Mouse (Mus musculus) layer of hippocampus, postnatal 25 days (tissue): ENCODE results near the gene Zfp281. TPM values are rescaled to one million over a fixed set of nuclear protein-coding genes. Genes with fewer than 3 reads are reported as not detected.

Experiments
- DNase-seq, 2 experiments: peaks; one replicate each; pipeline ENCODE4 v3.0.0; 2022; ENCODE audit warnings: mixed read lengths in 2 of 2, low spot score in 1 of 2; ENCODE audit errors: extremely low spot score in 1 of 2
- total RNA-seq, 2 experiments: library from RNA; stranded (reverse); gene quantifications; 2 replicates each; pipeline ENCODE4 v1.2.3; 2021

Zfp281 gene
- total RNA-seq, 2 experiments from 2014 or later, result 34.3 to 36.5 TPM

GRCm38 (mm10) chr1:136611803-136612202 lies 12.9 kb upstream of the Zfp281 start:
- no peak for DNase-seq

GRCm38 (mm10) chr1:136613300-136613751 lies 11.4 kb upstream of the Zfp281 start:
- DNase-seq, result no peak

GRCm38 (mm10) chr1:136614748-136615440 lies 9.8 kb upstream of the Zfp281 start:
- DNase-seq, result no peak

- no peak for DNase-seq
Observed at GRCm38 (mm10) chr1:136617163-136617788, 7.4 kb upstream of the Zfp281 start.

GRCm38 (mm10) chr1:136618570-136618969 lies 6.1 kb upstream of the Zfp281 start:
- no peak for DNase-seq

- peak; percentile 33 to 48 for DNase-seq
Observed at GRCm38 (mm10) chr1:136625019-136625895, 556 bp downstream of the Zfp281 start.

GRCm38 (mm10) chr1:136626141-136626540 lies 1.4 kb downstream of the Zfp281 start:
- no peak for DNase-seq

- DNase-seq, result no peak
Observed at GRCm38 (mm10) chr1:136626756-136627155, 2.1 kb downstream of the Zfp281 start.

GRCm38 (mm10) chr1:136627591-136627990 lies 2.9 kb downstream of the Zfp281 start:
- no peak for DNase-seq

GRCm38 (mm10) chr1:136632891-136633290 lies 8.2 kb downstream of the Zfp281 start:
- DNase-seq, result no peak

GRCm38 (mm10) chr1:136635644-136636043 lies 10.9 kb downstream of the Zfp281 start:
- DNase-seq, result no peak

GRCm38 (mm10) chr1:136636946-136637345 lies 12.2 kb downstream of the Zfp281 start:
- DNase-seq, result no peak

- no peak for DNase-seq
Observed at GRCm38 (mm10) chr1:136637696-136638095, 13.0 kb downstream of the Zfp281 start.

- DNase-seq, result no peak
Observed at GRCm38 (mm10) chr1:136638211-136638610, 13.5 kb downstream of the Zfp281 start.

- DNase-seq, result no peak
Observed at GRCm38 (mm10) chr1:136638699-136639098, 14.0 kb downstream of the Zfp281 start.

GRCm38 (mm10) chr1:136639221-136639620 lies 14.5 kb downstream of the Zfp281 start:
- no peak for DNase-seq

GRCm38 (mm10) chr1:136642701-136643100 lies 18.0 kb downstream of the Zfp281 start:
- no peak for DNase-seq

GRCm38 (mm10) chr1:136644486-136644885 lies 19.8 kb downstream of the Zfp281 start:
- DNase-seq, result no peak

GRCm38 (mm10) chr1:136645849-136646625 lies 21.3 kb downstream of the Zfp281 start:
- no peak for DNase-seq

- DNase-seq, result no peak
Observed at GRCm38 (mm10) chr1:136652066-136652465, 27.4 kb downstream of the Zfp281 start.
